Mouse (Mus musculus) cerebellum, postnatal 10 days (tissue): ENCODE measurements around the gene Anapc13.

Source experiments
- DNase-seq, 2 experiments: peaks; one replicate each; pipeline ENCODE4 v3.0.0; 2021; ENCODE audit warnings: mixed read lengths in 2 of 2

The Anapc13 gene

GRCm38 (mm10) chr9:102631589-102632147 lies 5.6 kb downstream of the Anapc13 start:
- DNase-seq, result no peak

GRCm38 (mm10) chr9:102632173-102632572 lies 6.1 kb downstream of the Anapc13 start:
- DNase-seq, result no peak

- DNase-seq, result peak; percentile 81 to 90
Measured at GRCm38 (mm10) chr9:102632923-102633537, 6.9 kb downstream of the Anapc13 start.

- DNase-seq, result no peak
Measured at GRCm38 (mm10) chr9:102634453-102634852, 8.4 kb downstream of the Anapc13 start.

- DNase-seq, result peak; percentile 70 to 79
Measured at GRCm38 (mm10) chr9:102636553-102636952, 10.5 kb downstream of the Anapc13 start.

- DNase-seq, result no peak
Measured at GRCm38 (mm10) chr9:102637115-102637514, 11.0 kb downstream of the Anapc13 start.

- no peak for DNase-seq
Measured at GRCm38 (mm10) chr9:102638963-102639362, 12.9 kb downstream of the Anapc13 start.

- no peak for DNase-seq
Measured at GRCm38 (mm10) chr9:102639510-102639909, 13.4 kb downstream of the Anapc13 start.

GRCm38 (mm10) chr9:102641531-102641930 lies 15.4 kb downstream of the Anapc13 start:
- DNase-seq, result no peak

GRCm38 (mm10) chr9:102643071-102643485 lies 17.0 kb downstream of the Anapc13 start:
- no peak for DNase-seq

- peak; percentile 79 to 90 for DNase-seq
Measured at GRCm38 (mm10) chr9:102643486-102644101, 17.5 kb downstream of the Anapc13 start.

GRCm38 (mm10) chr9:102645119-102645695 lies 19.1 kb downstream of the Anapc13 start:
- DNase-seq, result no peak

GRCm38 (mm10) chr9:102647010-102647409 lies 20.9 kb downstream of the Anapc13 start:
- no peak for DNase-seq

GRCm38 (mm10) chr9:102649917-102650527 lies 23.9 kb downstream of the Anapc13 start:
- no peak for DNase-seq

GRCm38 (mm10) chr9:102650637-102651036 lies 24.5 kb downstream of the Anapc13 start:
- DNase-seq, result peak; percentile 42 to 53

- no peak for DNase-seq
Measured at GRCm38 (mm10) chr9:102651199-102651720, 25.2 kb downstream of the Anapc13 start.

- no peak for DNase-seq
Measured at GRCm38 (mm10) chr9:102656355-102657095, 30.4 kb downstream of the Anapc13 start.

- DNase-seq, result peak in 1 of 2 experiments; percentile 14
Measured at GRCm38 (mm10) chr9:102668115-102668514, 42.0 kb downstream of the Anapc13 start.

GRCm38 (mm10) chr9:102668906-102669305 lies 42.8 kb downstream of the Anapc13 start:
- DNase-seq, result no peak

- DNase-seq, result peak; percentile 41 to 50
Measured at GRCm38 (mm10) chr9:102673381-102673780, 47.3 kb downstream of the Anapc13 start.

- no peak for DNase-seq
Measured at GRCm38 (mm10) chr9:102675922-102676321, 49.8 kb downstream of the Anapc13 start.

GRCm38 (mm10) chr9:102681470-102681869 lies 55.4 kb downstream of the Anapc13 start:
- DNase-seq, result no peak
